Mouse (Mus musculus) right cerebral cortex, adult 18-20 months (tissue): ENCODE measurements around the gene Emc9.

Source experiments
- DNase-seq: peaks from one replicate; pipeline ENCODE4 v3.0.0; 2022; ENCODE audit warnings: mixed read lengths

Emc9 gene

GRCm38 (mm10) chr14:55558740-55559448, 26.2 kb downstream of the Emc9 start:
- no peak for DNase-seq

- no peak for DNase-seq
These were observed 27.5 kb downstream of the Emc9 start for GRCm38 (mm10) chr14:55557587-55557986.

- peak; percentile 65 for DNase-seq
These were observed 28.1 kb downstream of the Emc9 start for GRCm38 (mm10) chr14:55557003-55557402.

GRCm38 (mm10) chr14:55555788-55556187, 29.3 kb downstream of the Emc9 start:
- DNase-seq: no peak

GRCm38 (mm10) chr14:55554635-55555034, 30.5 kb downstream of the Emc9 start:
- DNase-seq: no peak

- no peak for DNase-seq
These were observed 33.3 kb downstream of the Emc9 start for GRCm38 (mm10) chr14:55551794-55552193.

- no peak for DNase-seq
These were observed 33.8 kb downstream of the Emc9 start for GRCm38 (mm10) chr14:55551347-55551746.

- DNase-seq: no peak
These were observed 34.9 kb downstream of the Emc9 start for GRCm38 (mm10) chr14:55550191-55550590.

GRCm38 (mm10) chr14:55544334-55544733, 40.8 kb downstream of the Emc9 start:
- DNase-seq: no peak

- no peak for DNase-seq
These were observed 42.8 kb downstream of the Emc9 start for GRCm38 (mm10) chr14:55542268-55542667.

GRCm38 (mm10) chr14:55540787-55541321, 44.2 kb downstream of the Emc9 start:
- DNase-seq: peak; percentile 83

- peak; percentile 81 for DNase-seq
These were observed 44.9 kb downstream of the Emc9 start, which contains the start of gene Pck2 for GRCm38 (mm10) chr14:55540067-55540786. TSS of gene Pck2 (plus strand) at chr14:55540266.

GRCm38 (mm10) chr14:55536116-55536745, 48.9 kb downstream of the Emc9 start:
- no peak for DNase-seq
